Mouse (Mus musculus): ENCODE results near the gene Coa7.

GRCm38 (mm10) chr4:108350819-108351218 lies 22.9 kb downstream of the Coa7 start:
- no peak for TF ChIP-seq CTCF (IDR thresholded peaks at IDR 0.05; ENCODE audit: borderline replicate concordance, control insufficient read depth, extremely low read depth, insufficient read depth, low read length, poor library complexity)
- TF ChIP-seq POLR2A (IDR thresholded peaks at IDR 0.05; ENCODE audit: control insufficient read depth, extremely low read depth, insufficient read depth, low read length, poor library complexity) = no peak

Measured in thymus, adult 2 months (tissue).